Mouse (Mus musculus): ENCODE measurements around the gene Colec11. TPM values are rescaled to one million over a fixed set of nuclear protein-coding genes. Genes with fewer than 3 reads are reported as not detected.

The Colec11 gene
- total RNA-seq, 2 experiments from 2014 or later, result 0.63 to 0.65 TPM

GRCm38 (mm10) chr12:28598110-28598509 is 25.1 kb downstream of the Colec11 start:
- H3K27ac ChIP-seq, result no peak overlapping the region
- intact Hi-C loops (cut with DNase I), result no loop called here
- no peak overlapping the region for H3K4me3 ChIP-seq
- no peak for TF ChIP-seq CTCF (IDR thresholded peaks at IDR 0.05)
- DNase-seq (ENCODE audit: extremely low spot score in 1 of 2, low spot score in 2 of 2), result no peak

GRCm38 (mm10) chr12:28597699-28598098 is 25.5 kb downstream of the Colec11 start:
- no peak for DNase-seq (ENCODE audit: extremely low spot score in 1 of 2, low spot score in 2 of 2)
- H3K4me3 ChIP-seq, result no peak overlapping the region
- H3K27ac ChIP-seq, result no peak overlapping the region
- TF ChIP-seq CTCF (IDR thresholded peaks at IDR 0.05), result no peak
- intact Hi-C loops (cut with DNase I), result no loop called here

GRCm38 (mm10) chr12:28596851-28597250 is 26.3 kb downstream of the Colec11 start:
- TF ChIP-seq CTCF (IDR thresholded peaks at IDR 0.05), result no peak
- DNase-seq (ENCODE audit: extremely low spot score in 1 of 2, low spot score in 2 of 2), result no peak
- H3K27ac ChIP-seq, result no peak overlapping the region
- intact Hi-C loops (cut with DNase I), result no loop called here
- no peak overlapping the region for H3K4me3 ChIP-seq

GRCm38 (mm10) chr12:28590428-28590827 is 32.7 kb downstream of the Colec11 start:
- TF ChIP-seq CTCF (IDR thresholded peaks at IDR 0.05), result no peak
- Histone ChIP-seq H3K27ac (no peak overlapping the region), H3K4me3 (no peak overlapping the region)
- no peak for DNase-seq (ENCODE audit: extremely low spot score in 1 of 2, low spot score in 2 of 2)
- intact Hi-C loops (cut with DNase I), result loop anchor here (5.0 kb wide), 1 partner anchor 47 kb away; the partner anchor contains the start of gene Rps7

- TF ChIP-seq CTCF (IDR thresholded peaks at IDR 0.05), result peak; percentile 95
- peak; percentile 91 for DNase-seq (ENCODE audit: extremely low spot score in 1 of 2, low spot score in 2 of 2)
- Histone ChIP-seq H3K4me3 (peak overlapping the region; percentile 34), H3K27ac (peak overlapping the region; percentile 87)
- intact Hi-C loops (cut with DNase I), result loop anchor here (2.0 to 5.0 kb wide), 7 partner anchors 110 to 1293 kb away; partner anchors contain the start of genes Eipr1, Myt1l and Trappc12
Measured at GRCm38 (mm10) chr12:28589090-28589868, 33.9 kb downstream of the Colec11 start.

GRCm38 (mm10) chr12:28587949-28588348 is 35.2 kb downstream of the Colec11 start:
- DNase-seq (ENCODE audit: extremely low spot score in 1 of 2, low spot score in 2 of 2), result peak; percentile 72
- no peak for TF ChIP-seq CTCF (IDR thresholded peaks at IDR 0.05)
- Histone ChIP-seq H3K4me3 (no peak overlapping the region), H3K27ac (peak overlapping the region; percentile 87)
- intact Hi-C loops (cut with DNase I), result loop anchor here (2.0 to 5.0 kb wide), 7 partner anchors 111 to 1294 kb away; partner anchors contain the start of genes Eipr1, Myt1l and Trappc12

GRCm38 (mm10) chr12:28584036-28584435 is 39.1 kb downstream of the Colec11 start:
- intact Hi-C loops (cut with DNase I), result no loop called here
- Histone ChIP-seq H3K27ac (no peak overlapping the region), H3K4me3 (no peak overlapping the region)
- DNase-seq (ENCODE audit: extremely low spot score in 1 of 2, low spot score in 2 of 2), result no peak
- TF ChIP-seq CTCF (IDR thresholded peaks at IDR 0.05), result no peak

GRCm38 (mm10) chr12:28582423-28582822 is 40.8 kb downstream of the Colec11 start, which contains the start of gene Allc:
Gene Allc, minus strand, starts transcription at chr12:28582523.
- no peak within 1 kb of the TSS for H3K4me3 ChIP-seq
- DNase-seq (ENCODE audit: extremely low spot score in 1 of 2, low spot score in 2 of 2), result no peak
- intact Hi-C loops (cut with DNase I), result no loop called here
- no peak within 1 kb of the TSS for H3K27ac ChIP-seq
- no peak for TF ChIP-seq CTCF (IDR thresholded peaks at IDR 0.05)

GRCm38 (mm10) chr12:28579132-28579531 is 44.0 kb downstream of the Colec11 start:
- Histone ChIP-seq H3K27ac (no peak overlapping the region), H3K4me3 (no peak overlapping the region)
- peak in 1 of 2 experiments; percentile 43 for DNase-seq (ENCODE audit: extremely low spot score in 1 of 2, low spot score in 2 of 2)
- intact Hi-C loops (cut with DNase I), result no loop called here
- TF ChIP-seq CTCF (IDR thresholded peaks at IDR 0.05), result peak; percentile 63

GRCm38 (mm10) chr12:28578147-28578546 is 45.0 kb downstream of the Colec11 start:
- Histone ChIP-seq H3K4me3 (no peak overlapping the region), H3K27ac (no peak overlapping the region)
- DNase-seq (ENCODE audit: extremely low spot score in 1 of 2, low spot score in 2 of 2), result no peak
- no peak for TF ChIP-seq CTCF (IDR thresholded peaks at IDR 0.05)
- intact Hi-C loops (cut with DNase I), result no loop called here

GRCm38 (mm10) chr12:28575366-28576070 is 47.7 kb downstream of the Colec11 start:
- H3K4me3 ChIP-seq, result no peak overlapping the region
- H3K27ac ChIP-seq, result no peak overlapping the region
- DNase-seq (ENCODE audit: extremely low spot score in 1 of 2, low spot score in 2 of 2), result no peak
- intact Hi-C loops (cut with DNase I), result no loop called here
- no peak for TF ChIP-seq CTCF (IDR thresholded peaks at IDR 0.05)

- intact Hi-C loops (cut with DNase I), result no loop called here
- no peak overlapping the region for H3K27ac ChIP-seq
- H3K4me3 ChIP-seq, result no peak overlapping the region
- TF ChIP-seq CTCF (IDR thresholded peaks at IDR 0.05), result no peak
- DNase-seq (ENCODE audit: extremely low spot score in 1 of 2, low spot score in 2 of 2), result no peak
Measured at GRCm38 (mm10) chr12:28572241-28572640, 50.9 kb downstream of the Colec11 start.

Data from left cerebral cortex, adult 2 months (tissue).